Mouse (Mus musculus) hindbrain, embryonic 13.5 days (tissue): Measurements from ENCODE around the gene Gm42906. TPM values are rescaled to one million over a fixed set of nuclear protein-coding genes. Genes with fewer than 3 reads are reported as not detected.
A peak's percentile ranks its signal among the peaks of the same experiment; 100 is the strongest.

ENCODE experiments used
- ATAC-seq: fragments of 200-750 bp; cut with Nextera tagmentation; 2 replicates; pipeline ENCODE4 v1.8.0; 2017; ENCODE audit warnings: moderate TSS enrichment; ENCODE audit not compliant: low FRiP score
- H3K27ac ChIP-seq: fragments of 300-500 bp; sonication (generic); 2 replicates; pipeline ENCODE4 v1.5.1; 2015; ENCODE audit warnings: inconsistent platforms, mild to moderate bottlenecking, moderate library complexity
- H3K27me3 ChIP-seq: fragments of 300-500 bp; sonication (generic); 2 replicates; pipeline ENCODE4 v1.6.1; 2015; ENCODE audit warnings: mild to moderate bottlenecking, inconsistent platforms
- H3K36me3 ChIP-seq: fragments of 300-500 bp; sonication (generic); 2 replicates; pipeline ENCODE4 v1.6.1; 2015; ENCODE audit warnings: mild to moderate bottlenecking, inconsistent platforms
- H3K4me1 ChIP-seq: fragments of 300-500 bp; sonication (generic); replicated peaks from 2 replicates; pipeline ENCODE4 v1.6.1; 2015; ENCODE audit warnings: inconsistent platforms
- H3K4me2 ChIP-seq: fragments of 300-500 bp; sonication (generic); 2 replicates; pipeline ENCODE4 v1.6.1; 2015; ENCODE audit warnings: inconsistent platforms, mild to moderate bottlenecking, moderate library complexity
- H3K4me3 ChIP-seq: fragments of 300-500 bp; sonication (generic); 2 replicates; pipeline ENCODE4 v1.5.1; 2015; ENCODE audit warnings: mild to moderate bottlenecking, inconsistent platforms
- H3K9ac ChIP-seq: fragments of 300-500 bp; sonication (generic); 2 replicates; pipeline ENCODE4 v1.6.1; 2015; ENCODE audit warnings: mild to moderate bottlenecking, inconsistent platforms
- H3K9me3 ChIP-seq: fragments of 300-500 bp; sonication (generic); 2 replicates; pipeline ENCODE4 v1.6.1; 2016; ENCODE audit warnings: inconsistent platforms
- WGBS: fragments of 180-500 bp; shearing (Covaris S2); methylation state at CpG from one replicate; pipeline ENCODE4 v1.1.7; 2015; 5-methylcytosine and 5-hydroxymethylcytosine counted together
- polyA plus RNA-seq: library from polyadenylated mRNA; unstranded; fragments of >200 nt; fragmentation: Nextera tagmentation; extraction: Ambion mirVana; gene quantifications from 2 replicates; pipeline ENCODE4 v1.2.1, GENCODE M21; 2015

Gm42906 gene
- polyA plus RNA-seq, 1 experiment from 2014 or later: not detected

DNA sequence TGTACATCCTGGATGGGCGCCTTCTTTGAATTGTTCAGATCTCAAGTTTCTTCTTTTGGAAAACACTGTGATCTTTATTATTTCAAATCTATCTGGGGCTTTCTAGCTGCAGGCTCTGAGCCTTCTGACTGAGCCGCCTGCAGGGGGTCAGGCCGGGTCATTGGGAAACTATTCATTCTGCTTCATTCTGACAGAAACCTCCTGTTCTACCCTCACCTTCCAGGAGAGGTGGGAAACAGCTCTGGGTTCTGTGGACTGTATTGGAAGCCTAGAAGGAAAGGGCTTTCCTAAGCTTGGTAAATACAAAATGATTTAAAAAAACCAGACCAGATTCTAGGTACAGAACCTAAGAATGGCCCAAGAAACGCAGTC is 373.2 kb downstream of the Gm42906 start:
- H3K9ac ChIP-seq: no peak overlapping the region
- no peak overlapping the region for H3K4me3 ChIP-seq
- peaks cover 24% of the 10 kb centered on the region for H3K4me1 ChIP-seq
- H3K27me3 ChIP-seq: no peaks in the 10 kb centered on the region
- peaks cover 12% of the 10 kb centered on the region; the same call in 1 of the 2 replicates for H3K36me3 ChIP-seq
- no peak for ATAC-seq
- no peaks in the 10 kb centered on the region for H3K9me3 ChIP-seq
- peak overlapping the region; percentile 78; the same call in 1 of the 2 replicates for H3K27ac ChIP-seq
- 48% methylated on average over 4 of the region's 4 CpGs for WGBS
- H3K4me2 ChIP-seq: no peak overlapping the region

DNA sequence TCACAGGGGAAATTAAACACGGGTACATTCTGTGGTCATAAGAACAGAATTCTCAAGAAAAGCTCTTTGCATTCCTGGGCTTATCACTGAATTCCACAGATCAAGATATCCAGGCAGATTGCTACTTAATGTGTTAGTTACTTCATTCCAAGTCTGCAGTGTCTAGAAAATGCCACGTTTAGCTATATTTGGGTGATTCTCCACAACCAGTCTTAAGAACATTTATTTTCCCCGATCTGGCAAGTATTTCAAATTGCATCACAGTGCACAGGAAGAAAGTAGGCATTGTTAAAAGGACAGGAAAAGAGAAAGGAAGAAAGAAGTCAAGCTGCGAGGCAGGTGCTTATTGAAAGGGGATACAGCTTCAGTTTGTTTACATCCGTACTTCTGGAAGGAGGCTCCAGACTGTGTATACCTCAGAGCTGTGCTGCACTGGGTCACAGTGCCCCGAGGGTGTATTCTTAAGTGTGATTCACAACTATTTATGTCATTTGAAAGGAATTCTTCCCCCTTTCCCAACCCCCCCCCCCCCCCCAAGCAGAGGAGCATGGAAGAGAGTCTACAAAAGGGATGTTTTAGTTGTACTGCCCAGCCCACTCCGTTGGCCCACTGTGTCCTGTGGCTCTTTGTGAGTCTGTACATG is 373.7 kb downstream of the Gm42906 start:
- peaks cover 24% of the 10 kb centered on the region for H3K4me1 ChIP-seq
- no peaks in the 10 kb centered on the region for H3K27me3 ChIP-seq
- WGBS: 37% methylated on average over 7 of the region's 7 CpGs
- H3K36me3 ChIP-seq: peaks cover 12% of the 10 kb centered on the region; the same call in 1 of the 2 replicates
- no peaks in the 10 kb centered on the region for H3K9me3 ChIP-seq
- ATAC-seq: no peak
- no peak overlapping the region for H3K4me3 ChIP-seq
- 0 out of 2 replicates have a peak overlapping the region, but pooled peaks have one; percentile 78 for H3K27ac ChIP-seq
- H3K4me2 ChIP-seq: no peak overlapping the region
- H3K9ac ChIP-seq: no peak overlapping the region

DNA sequence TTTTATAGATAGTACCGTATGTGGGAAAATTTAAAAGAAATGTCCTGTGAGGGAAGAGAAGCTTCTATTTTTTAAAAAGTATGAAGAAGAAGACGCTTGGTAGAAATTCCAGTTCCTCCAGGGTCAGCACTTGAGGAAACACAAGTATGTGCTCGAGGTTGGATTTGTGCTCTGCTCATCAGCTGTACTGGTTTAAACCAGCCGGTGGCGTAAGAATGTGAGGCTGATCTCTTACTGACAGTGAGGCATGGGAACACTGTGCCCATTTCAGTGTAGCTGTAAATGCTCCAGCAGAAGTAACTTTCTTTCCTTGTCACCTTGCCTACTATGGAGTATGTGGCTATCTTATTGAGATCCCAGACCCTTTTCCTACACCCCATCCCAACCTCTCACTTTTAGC is 374.8 kb downstream of the Gm42906 start:
- H3K9me3 ChIP-seq: no peaks in the 10 kb centered on the region
- 91% methylated on average over 5 of the region's 5 CpGs for WGBS
- no peak overlapping the region for H3K9ac ChIP-seq
- ATAC-seq: no peak
- peaks cover 24% of the 10 kb centered on the region for H3K4me1 ChIP-seq
- H3K27me3 ChIP-seq: no peaks in the 10 kb centered on the region
- H3K36me3 ChIP-seq: peaks cover 12% of the 10 kb centered on the region; the same call in 1 of the 2 replicates
- no peak overlapping the region for H3K27ac ChIP-seq
- no peak overlapping the region for H3K4me3 ChIP-seq
- no peak overlapping the region for H3K4me2 ChIP-seq

DNA sequence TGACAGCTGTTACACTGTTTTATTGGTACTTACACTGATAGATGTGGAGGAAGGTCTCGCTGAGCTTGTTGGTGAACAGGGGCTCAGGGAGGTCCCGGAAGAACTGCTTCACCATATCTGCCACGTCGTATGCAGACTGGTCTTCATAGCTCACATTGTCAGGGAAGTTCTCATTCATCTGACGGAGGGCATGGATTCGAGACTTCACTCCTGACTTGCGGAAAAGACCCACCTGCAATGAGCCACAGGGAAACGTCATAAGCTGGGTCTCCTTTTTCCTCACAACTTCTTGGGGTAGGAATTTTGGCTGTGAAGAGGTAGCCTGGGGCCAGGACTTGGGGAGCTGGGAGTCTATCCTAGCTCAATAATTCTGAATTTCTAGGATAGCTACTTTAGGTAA is 375.6 kb downstream of the Gm42906 start:
- Histone ChIP-seq H3K9me3 (no peaks in the 10 kb centered on the region), H3K4me1 (peaks cover 24% of the 10 kb centered on the region), H3K36me3 (peaks cover 12% of the 10 kb centered on the region; the same call in 1 of the 2 replicates), H3K4me3 (no peak overlapping the region), H3K9ac (no peak overlapping the region), H3K27me3 (no peaks in the 10 kb centered on the region), H3K27ac (no peak overlapping the region), H3K4me2 (no peak overlapping the region)
- 94% methylated on average over 8 of the region's 8 CpGs for WGBS
- no peak for ATAC-seq

DNA sequence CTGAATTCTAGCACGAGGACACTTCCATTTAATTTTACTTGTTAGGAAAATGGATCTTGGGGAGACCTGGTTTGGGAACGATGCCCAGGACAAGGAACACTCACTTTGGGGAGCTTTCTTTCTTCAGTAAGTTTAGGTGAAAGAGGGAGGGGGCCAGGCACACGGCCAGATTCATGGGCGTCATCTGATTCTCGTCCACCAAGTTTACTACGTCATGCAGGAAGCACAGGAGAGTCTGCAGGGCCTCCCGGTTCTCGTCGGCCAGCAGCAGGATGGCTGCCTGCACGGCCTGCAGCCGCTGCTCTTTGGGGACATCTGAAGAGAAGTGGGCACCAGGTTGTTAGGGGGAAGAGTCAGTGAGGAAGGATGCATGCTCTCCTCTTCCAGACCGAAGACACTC is 380.5 kb downstream of the Gm42906 start:
- ATAC-seq: no peak
- WGBS: 83% methylated on average over 12 of the region's 12 CpGs

DNA sequence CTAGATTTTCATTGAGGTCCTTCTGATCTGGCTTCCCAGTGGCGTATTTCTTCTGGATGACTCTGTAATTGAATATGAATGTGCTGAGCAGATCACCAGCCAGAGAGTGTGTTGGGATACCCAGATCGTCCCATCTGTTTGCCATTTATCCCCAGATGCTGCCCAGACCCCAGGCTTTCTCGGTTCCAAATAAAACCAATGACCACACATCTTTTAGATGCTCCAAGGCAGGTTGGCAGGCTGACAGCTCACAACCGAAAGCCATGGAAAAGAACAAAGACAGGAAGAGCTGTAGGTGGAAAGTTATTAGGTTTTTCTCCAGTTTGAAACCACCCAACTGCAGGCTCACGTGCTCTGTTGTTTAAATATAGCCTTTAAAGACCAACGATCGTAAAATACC is 381.0 kb downstream of the Gm42906 start:
- Histone ChIP-seq H3K4me3 (no peak overlapping the region), H3K9ac (no peak overlapping the region), H3K27me3 (no peaks in the 10 kb centered on the region), H3K4me1 (no peaks in the 10 kb centered on the region), H3K27ac (no peak overlapping the region), H3K9me3 (no peaks in the 10 kb centered on the region), H3K4me2 (no peak overlapping the region), H3K36me3 (peaks cover 6% of the 10 kb centered on the region; the same call in 1 of the 2 replicates)
- ATAC-seq: no peak
- 68% methylated on average over 7 of the region's 7 CpGs for WGBS

More for the DNA sequence above, 380.5 kb downstream of the Gm42906 start:
- H3K9ac ChIP-seq: no peak overlapping the region
- H3K27me3 ChIP-seq: no peaks in the 10 kb centered on the region
- peaks cover 12% of the 10 kb centered on the region; the same call in 1 of the 2 replicates for H3K36me3 ChIP-seq
- no peak overlapping the region for H3K4me3 ChIP-seq
- no peaks in the 10 kb centered on the region for H3K4me1 ChIP-seq
- H3K4me2 ChIP-seq: no peak overlapping the region
- no peaks in the 10 kb centered on the region for H3K9me3 ChIP-seq
- H3K27ac ChIP-seq: no peak overlapping the region

DNA sequence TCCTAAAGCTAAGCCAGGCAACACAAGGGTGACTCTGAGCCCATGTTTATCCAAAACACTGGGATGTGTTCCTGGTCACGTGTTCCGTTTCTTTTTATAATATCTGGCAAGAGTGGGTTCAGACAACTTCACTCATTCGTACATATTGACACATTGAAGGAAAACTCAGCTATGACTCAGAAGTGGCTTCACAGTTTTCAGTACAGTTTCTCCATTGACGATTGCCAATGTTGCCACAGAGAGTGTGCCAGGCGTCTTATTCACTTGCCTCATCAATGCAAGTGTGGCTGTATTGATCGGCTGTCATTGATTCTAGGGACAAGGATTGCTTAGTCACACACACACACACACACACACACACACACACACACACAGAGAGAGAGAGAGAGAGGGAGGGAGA is 381.8 kb downstream of the Gm42906 start:
- H3K27me3 ChIP-seq: no peaks in the 10 kb centered on the region
- H3K27ac ChIP-seq: no peak overlapping the region
- no peak overlapping the region for H3K4me3 ChIP-seq
- 94% methylated on average over 6 of the region's 6 CpGs for WGBS
- H3K4me1 ChIP-seq: no peaks in the 10 kb centered on the region
- no peak overlapping the region for H3K4me2 ChIP-seq
- ATAC-seq: no peak
- H3K36me3 ChIP-seq: peaks cover 6% of the 10 kb centered on the region; the same call in 1 of the 2 replicates
- no peaks in the 10 kb centered on the region for H3K9me3 ChIP-seq
- no peak overlapping the region for H3K9ac ChIP-seq

DNA sequence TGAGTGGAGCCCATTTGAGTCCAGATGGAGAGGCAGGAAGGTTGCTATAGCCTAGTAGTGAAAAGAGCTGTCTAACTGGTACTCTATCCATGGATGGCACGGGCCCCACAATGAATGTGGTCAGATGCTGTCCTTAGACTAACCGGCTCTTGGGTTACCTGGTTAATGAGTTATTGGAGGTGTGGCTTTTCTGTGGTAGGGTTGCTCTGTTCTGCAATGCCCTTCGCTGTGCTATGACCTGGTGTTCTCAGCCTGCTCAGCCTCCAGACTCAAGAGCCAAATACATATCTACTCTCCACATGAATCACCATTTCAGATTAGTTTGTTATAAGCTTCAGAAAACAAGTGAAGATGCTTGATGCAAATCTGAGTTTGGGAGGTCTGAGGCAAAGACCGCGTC is 385.1 kb downstream of the Gm42906 start:
- 93% methylated on average over 5 of the region's 5 CpGs for WGBS
- ATAC-seq: no peak
- no peak overlapping the region for H3K4me2 ChIP-seq
- peaks cover 3% of the 10 kb centered on the region; the same call in 1 of the 2 replicates for H3K36me3 ChIP-seq
- no peak overlapping the region for H3K9ac ChIP-seq
- no peaks in the 10 kb centered on the region for H3K4me1 ChIP-seq
- no peak overlapping the region for H3K27ac ChIP-seq
- H3K9me3 ChIP-seq: no peaks in the 10 kb centered on the region
- H3K4me3 ChIP-seq: no peak overlapping the region
- H3K27me3 ChIP-seq: no peaks in the 10 kb centered on the region

DNA sequence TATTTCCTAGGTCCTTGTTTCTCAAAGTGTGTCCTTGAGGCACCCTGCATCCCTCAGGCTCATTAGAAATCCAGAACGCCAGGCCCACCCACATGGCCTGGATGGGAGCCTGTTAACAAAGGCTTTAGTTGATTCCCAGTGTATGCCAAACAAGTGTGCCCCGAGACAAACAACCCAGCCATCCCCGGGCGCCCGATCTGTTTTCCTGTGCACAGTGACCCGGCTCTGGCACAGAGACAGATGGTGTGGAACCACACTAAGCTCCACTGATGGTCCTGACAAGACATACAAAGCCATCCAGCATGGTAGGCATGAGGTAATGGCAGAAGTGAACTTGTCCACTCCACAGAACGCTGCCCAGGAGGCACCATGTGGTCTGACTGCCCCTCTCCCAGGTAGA is 390.1 kb downstream of the Gm42906 start:
- H3K9me3 ChIP-seq: no peaks in the 10 kb centered on the region
- no peak for ATAC-seq
- 76% methylated on average over 7 of the region's 7 CpGs for WGBS

DNA sequence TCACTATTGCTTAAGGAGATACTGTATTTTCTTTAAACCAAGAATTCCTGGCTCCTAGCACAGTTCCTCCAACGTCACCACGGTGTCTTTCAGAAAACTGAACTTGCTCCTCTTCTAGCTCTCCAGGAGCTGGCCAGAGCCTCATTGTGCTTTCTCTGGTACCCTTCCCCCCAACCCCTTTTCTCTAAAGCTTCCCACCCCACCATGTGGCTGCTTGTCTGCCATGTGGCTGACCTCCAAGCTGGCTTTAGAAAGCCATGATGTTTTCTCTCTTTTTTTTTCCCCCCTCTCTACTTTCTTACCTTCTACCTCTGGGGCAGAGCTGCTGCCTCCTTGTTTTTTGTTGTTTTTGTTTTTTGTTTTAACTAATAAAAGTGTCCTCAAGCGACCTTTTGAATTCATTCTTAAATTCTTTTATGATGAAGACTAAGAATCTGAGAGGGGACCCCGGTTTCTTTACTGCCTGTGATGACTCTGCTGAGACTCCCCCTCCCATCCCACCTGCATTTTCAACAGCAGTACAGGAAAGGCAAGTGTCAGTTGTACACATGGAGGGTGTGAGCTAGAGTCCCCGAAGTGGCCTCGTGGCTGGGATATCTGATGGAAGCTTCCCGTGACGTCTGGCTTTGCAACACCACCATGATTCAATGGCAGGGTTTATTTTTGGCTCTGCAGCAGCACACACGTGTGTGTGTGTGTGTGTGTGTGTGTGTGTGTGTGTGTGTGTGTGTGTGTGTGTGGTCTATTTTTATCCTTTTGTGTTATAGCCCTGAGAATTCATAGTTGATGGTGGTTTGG is 393.0 kb downstream of the Gm42906 start:
- ATAC-seq: no peak
- Histone ChIP-seq H3K9me3 (no peaks in the 10 kb centered on the region), H3K27ac (no peak overlapping the region), H3K36me3 (peaks cover 3% of the 10 kb centered on the region; the same call in 1 of the 2 replicates), H3K4me2 (no peak overlapping the region), H3K27me3 (no peaks in the 10 kb centered on the region), H3K9ac (no peak overlapping the region), H3K4me3 (no peak overlapping the region), H3K4me1 (no peaks in the 10 kb centered on the region)
- WGBS: 76% methylated on average over 9 of the region's 9 CpGs

More for the DNA sequence above, 390.1 kb downstream of the Gm42906 start:
- no peak overlapping the region for H3K9ac ChIP-seq
- peaks cover 3% of the 10 kb centered on the region; the same call in 1 of the 2 replicates for H3K36me3 ChIP-seq
- no peak overlapping the region for H3K27ac ChIP-seq
- no peak overlapping the region for H3K4me2 ChIP-seq
- no peaks in the 10 kb centered on the region for H3K4me1 ChIP-seq
- no peaks in the 10 kb centered on the region for H3K27me3 ChIP-seq
- H3K4me3 ChIP-seq: no peak overlapping the region

DNA sequence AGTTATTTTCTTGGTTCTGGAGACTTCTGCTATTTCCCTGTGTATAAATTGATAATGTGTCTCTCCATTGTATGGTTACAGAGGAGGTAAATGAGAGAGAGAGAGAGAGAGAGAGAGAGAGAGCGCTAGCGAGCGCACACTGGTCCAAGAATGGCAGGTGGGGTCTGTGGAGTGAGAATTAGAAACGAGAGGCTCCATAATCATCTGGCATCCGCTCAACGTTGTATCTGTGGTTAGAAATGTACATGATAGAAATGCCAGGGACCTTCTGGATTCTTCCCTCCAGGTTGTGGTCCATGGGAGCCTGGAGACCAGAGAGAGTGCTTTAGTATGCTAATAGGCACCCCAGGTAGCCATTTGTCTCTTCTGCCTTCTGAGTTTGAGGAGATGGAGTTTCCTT is 399.1 kb downstream of the Gm42906 start:
- no peaks in the 10 kb centered on the region for H3K9me3 ChIP-seq
- peaks cover 11% of the 10 kb centered on the region for H3K4me1 ChIP-seq
- H3K4me3 ChIP-seq: no peak overlapping the region
- no peak overlapping the region for H3K4me2 ChIP-seq
- H3K27ac ChIP-seq: no peak overlapping the region
- no peak for ATAC-seq
- H3K27me3 ChIP-seq: no peaks in the 10 kb centered on the region
- H3K9ac ChIP-seq: no peak overlapping the region
- no peaks in the 10 kb centered on the region for H3K36me3 ChIP-seq
- 61% methylated on average over 6 of the region's 6 CpGs for WGBS

DNA sequence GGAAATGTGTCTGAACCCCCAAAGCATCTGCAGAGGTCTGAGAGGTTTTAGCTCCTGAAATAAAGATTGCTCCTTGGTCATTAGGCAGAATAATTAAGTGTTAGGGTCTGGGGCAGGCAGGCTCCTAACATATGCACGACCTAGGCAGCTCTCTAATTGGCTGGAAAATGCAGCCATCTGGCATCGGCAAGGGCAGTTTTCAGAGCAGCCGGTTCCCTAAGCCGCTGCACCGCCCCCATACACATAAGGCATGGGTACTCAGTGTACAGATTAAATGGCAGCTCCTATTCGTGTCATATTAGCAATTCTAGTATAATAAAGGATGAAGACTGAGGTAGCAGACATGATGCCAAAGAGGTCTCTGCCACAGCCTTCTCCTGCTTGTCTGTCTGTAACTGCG is 400.8 kb downstream of the Gm42906 start:
- 0 out of 2 replicates have a peak overlapping the region, but pooled peaks have one; percentile 55 for H3K27ac ChIP-seq
- H3K4me2 ChIP-seq: no peak overlapping the region
- peaks cover 26% of the 10 kb centered on the region for H3K4me1 ChIP-seq
- no peaks in the 10 kb centered on the region for H3K9me3 ChIP-seq
- 31% methylated on average over 7 of the region's 7 CpGs for WGBS
- H3K27me3 ChIP-seq: no peaks in the 10 kb centered on the region
- H3K9ac ChIP-seq: no peak overlapping the region
- H3K4me3 ChIP-seq: no peak overlapping the region
- ATAC-seq: 0 out of 2 replicates have a peak, but pooled peaks have one; percentile 9
- H3K36me3 ChIP-seq: no peaks in the 10 kb centered on the region
